Mouse (Mus musculus): ENCODE results near the gene Scimp. TPM values are rescaled to one million over a fixed set of nuclear protein-coding genes. Genes with fewer than 3 reads are reported as not detected.

The Scimp gene
- polyA plus RNA-seq, 1 experiment from 2014 or later, result not detected

DNA sequence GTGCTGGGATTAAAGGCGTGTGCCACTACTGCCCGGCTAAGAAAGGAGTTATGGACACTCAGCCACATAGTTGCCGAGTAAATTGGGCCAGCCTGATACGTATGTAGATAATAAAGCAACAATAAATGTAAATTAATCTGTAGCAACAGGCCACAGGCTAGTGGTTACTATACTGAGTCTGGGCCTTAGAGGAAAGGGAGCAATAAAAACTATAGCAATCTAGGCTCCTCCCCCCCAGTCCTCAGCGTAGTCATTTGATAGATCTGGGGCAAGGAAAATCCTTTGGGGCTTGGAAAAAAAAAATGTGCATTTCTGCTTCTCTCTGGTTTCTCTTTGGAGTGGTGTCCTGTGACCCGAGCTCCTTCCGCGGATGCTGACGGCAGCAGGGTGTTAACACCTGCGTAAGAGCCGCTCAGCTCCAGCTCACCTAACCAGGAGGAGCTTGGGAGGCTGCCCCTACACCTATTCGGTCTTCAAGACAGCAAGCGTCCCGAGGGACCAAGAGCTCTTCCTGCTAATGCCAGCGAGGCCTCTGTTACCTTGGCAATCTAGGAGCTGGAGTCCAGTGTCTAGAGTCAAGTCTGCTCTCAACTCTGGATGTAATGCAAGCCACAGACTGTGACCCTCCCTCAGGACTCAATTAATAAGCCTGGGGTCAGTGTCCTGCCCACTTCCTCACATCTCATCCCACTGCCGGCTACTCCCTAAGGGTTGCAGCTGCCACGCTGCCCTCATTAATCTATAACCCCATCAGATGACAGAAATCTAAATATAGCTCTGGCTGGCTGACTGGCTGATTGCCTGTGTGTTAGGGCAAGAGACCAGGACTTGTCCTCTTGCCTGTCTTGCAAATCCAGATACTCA, 9.6 kb upstream of the Scimp start:
- H3K4me2 ChIP-seq (ENCODE audit: low read depth, low read length), result no peak overlapping the region
- H3K9ac ChIP-seq (replicated peaks; ENCODE audit: low read length), result no peak overlapping the region
- H3K4me1 ChIP-seq (ENCODE audit: control insufficient read depth, insufficient read depth, low read length), result no peaks in the 10 kb centered on the region
- ATAC-seq (replicated peaks; ENCODE audit: insufficient number of reproducible peaks, low FRiP score, low TSS enrichment, low read depth) (0 out of 2 replicates have a peak, but pooled peaks have one; percentile 34), DNase-seq (ENCODE audit: low spot score) (peak; percentile 15)
- H3K9me3 ChIP-seq (replicated peaks; ENCODE audit: control insufficient read depth, low read length), result no peaks in the 10 kb centered on the region
- H3K4me3 ChIP-seq (ENCODE audit: low read depth, low read length), result no peak overlapping the region
- no peaks in the 10 kb centered on the region for H3K36me3 ChIP-seq (replicated peaks; ENCODE audit: control insufficient read depth, insufficient read depth, low read depth, low read length)
- no peak overlapping the region for H3K27ac ChIP-seq (replicated peaks; ENCODE audit: low read depth, low read length)
- H3K27me3 ChIP-seq (ENCODE audit: control insufficient read depth, insufficient read depth, low read length), result no peaks in the 10 kb centered on the region
- 45% methylated on average over 17 of the region's 17 CpGs for WGBS

DNA sequence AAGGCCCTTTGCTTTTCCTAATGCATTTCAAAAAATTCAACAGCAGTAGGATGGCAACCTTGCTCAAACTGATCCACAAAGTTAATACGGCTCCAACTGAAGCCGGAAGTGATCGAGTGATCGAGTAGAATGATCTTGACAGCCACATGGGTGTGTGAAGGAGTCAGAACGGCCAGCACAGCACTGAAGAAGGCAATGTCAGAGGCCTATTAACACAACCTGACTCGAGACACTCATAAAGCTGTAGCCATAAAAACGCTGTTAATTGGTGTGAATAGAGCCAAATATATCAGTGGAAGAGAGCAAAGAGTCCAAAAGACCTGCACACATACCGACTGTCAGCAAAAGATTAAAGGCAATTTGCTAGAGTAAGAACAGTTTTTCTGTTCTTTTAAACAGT, 7.7 kb upstream of the Scimp start:
- no peaks in the 10 kb centered on the region for H3K4me1 ChIP-seq (ENCODE audit: control insufficient read depth, insufficient read depth, low read length)
- no peaks in the 10 kb centered on the region for H3K36me3 ChIP-seq (replicated peaks; ENCODE audit: control insufficient read depth, insufficient read depth, low read depth, low read length)
- no peak overlapping the region for H3K4me2 ChIP-seq (ENCODE audit: low read depth, low read length)
- H3K4me3 ChIP-seq (ENCODE audit: low read depth, low read length), result no peak overlapping the region
- no peak overlapping the region for H3K27ac ChIP-seq (replicated peaks; ENCODE audit: low read depth, low read length)
- H3K9ac ChIP-seq (replicated peaks; ENCODE audit: low read length), result no peak overlapping the region
- no peaks in the 10 kb centered on the region for H3K27me3 ChIP-seq (ENCODE audit: control insufficient read depth, insufficient read depth, low read length)
- DNase-seq (ENCODE audit: low spot score) (no peak), ATAC-seq (replicated peaks; ENCODE audit: insufficient number of reproducible peaks, low FRiP score, low TSS enrichment, low read depth) (no peak)
- WGBS, result 81% methylated on average over 8 of the region's 8 CpGs
- H3K9me3 ChIP-seq (replicated peaks; ENCODE audit: control insufficient read depth, low read length), result no peaks in the 10 kb centered on the region

DNA sequence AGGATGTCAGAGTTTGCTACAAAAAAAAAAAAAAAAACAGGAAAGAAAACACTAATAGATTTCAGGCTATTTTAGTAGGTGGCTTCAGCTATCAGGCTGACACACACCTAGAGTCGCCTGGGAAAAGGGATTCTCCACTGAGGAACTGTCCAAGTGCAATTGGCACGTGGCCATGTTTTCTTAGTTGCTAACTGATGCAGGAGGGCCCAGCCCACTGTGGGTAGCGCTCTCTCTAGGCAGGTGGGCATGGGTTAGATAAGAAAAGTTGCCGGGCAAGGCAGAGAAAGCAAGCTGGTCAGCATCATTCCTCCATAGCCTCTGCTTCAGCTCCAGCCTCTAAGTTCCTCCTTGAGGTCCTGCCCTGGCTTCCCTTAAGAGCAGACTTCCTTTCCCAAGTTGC, 4.4 kb upstream of the Scimp start:
- H3K27me3 ChIP-seq (ENCODE audit: control insufficient read depth, insufficient read depth, low read length), result no peaks in the 10 kb centered on the region
- ATAC-seq (replicated peaks; ENCODE audit: insufficient number of reproducible peaks, low FRiP score, low TSS enrichment, low read depth) (no peak), DNase-seq (ENCODE audit: low spot score) (no peak)
- no peaks in the 10 kb centered on the region for H3K9me3 ChIP-seq (replicated peaks; ENCODE audit: control insufficient read depth, low read length)
- no peaks in the 10 kb centered on the region for H3K36me3 ChIP-seq (replicated peaks; ENCODE audit: control insufficient read depth, insufficient read depth, low read depth, low read length)
- H3K27ac ChIP-seq (replicated peaks; ENCODE audit: low read depth, low read length), result no peak overlapping the region
- H3K4me1 ChIP-seq (ENCODE audit: control insufficient read depth, insufficient read depth, low read length), result no peaks in the 10 kb centered on the region
- H3K4me3 ChIP-seq (ENCODE audit: low read depth, low read length), result no peak overlapping the region
- H3K9ac ChIP-seq (replicated peaks; ENCODE audit: low read length), result no peak overlapping the region
- H3K4me2 ChIP-seq (ENCODE audit: low read depth, low read length), result no peak overlapping the region
- WGBS, result 80% methylated on average over 4 of the region's 4 CpGs

DNA sequence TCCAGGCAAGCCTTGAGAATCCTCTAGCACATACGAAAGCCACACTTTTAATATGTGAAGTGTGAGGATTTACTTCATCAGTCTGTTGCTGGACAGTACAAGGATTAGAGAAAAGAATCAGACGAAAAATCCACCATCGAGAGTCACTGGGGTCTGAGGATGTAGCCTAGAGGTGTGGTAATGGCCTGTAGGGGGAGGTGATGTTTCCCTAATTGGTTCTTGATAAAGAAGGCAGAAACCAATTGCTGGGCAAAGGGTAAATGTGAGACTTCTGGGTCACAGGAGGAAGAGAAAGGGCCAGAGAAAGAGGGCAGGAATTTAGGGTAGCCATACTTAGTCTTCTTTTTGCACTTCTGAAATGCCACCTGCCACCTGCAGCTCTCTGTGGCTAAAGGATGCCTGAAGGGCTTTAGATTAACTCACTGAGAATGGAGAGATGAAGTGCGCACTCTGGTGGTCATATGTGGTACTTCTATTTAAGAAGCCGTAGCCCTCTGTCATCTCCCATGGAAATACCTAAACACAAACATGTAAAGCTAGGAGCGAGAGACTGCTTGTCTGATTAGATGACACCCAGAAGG, 3.2 kb upstream of the Scimp start:
- Histone ChIP-seq H3K36me3 (replicated peaks; ENCODE audit: control insufficient read depth, insufficient read depth, low read depth, low read length) (no peaks in the 10 kb centered on the region), H3K9ac (replicated peaks; ENCODE audit: low read length) (no peak overlapping the region), H3K4me3 (ENCODE audit: low read depth, low read length) (no peak overlapping the region), H3K27me3 (ENCODE audit: control insufficient read depth, insufficient read depth, low read length) (no peaks in the 10 kb centered on the region), H3K4me1 (ENCODE audit: control insufficient read depth, insufficient read depth, low read length) (no peaks in the 10 kb centered on the region), H3K9me3 (replicated peaks; ENCODE audit: control insufficient read depth, low read length) (no peaks in the 10 kb centered on the region), H3K27ac (replicated peaks; ENCODE audit: low read depth, low read length) (no peak overlapping the region), H3K4me2 (ENCODE audit: low read depth, low read length) (no peak overlapping the region)
- DNase-seq (ENCODE audit: low spot score), result peak; percentile 85
- ATAC-seq (replicated peaks; ENCODE audit: insufficient number of reproducible peaks, low FRiP score, low TSS enrichment, low read depth), result no peak
- WGBS, result 28% methylated on average over 6 of the region's 6 CpGs

DNA sequence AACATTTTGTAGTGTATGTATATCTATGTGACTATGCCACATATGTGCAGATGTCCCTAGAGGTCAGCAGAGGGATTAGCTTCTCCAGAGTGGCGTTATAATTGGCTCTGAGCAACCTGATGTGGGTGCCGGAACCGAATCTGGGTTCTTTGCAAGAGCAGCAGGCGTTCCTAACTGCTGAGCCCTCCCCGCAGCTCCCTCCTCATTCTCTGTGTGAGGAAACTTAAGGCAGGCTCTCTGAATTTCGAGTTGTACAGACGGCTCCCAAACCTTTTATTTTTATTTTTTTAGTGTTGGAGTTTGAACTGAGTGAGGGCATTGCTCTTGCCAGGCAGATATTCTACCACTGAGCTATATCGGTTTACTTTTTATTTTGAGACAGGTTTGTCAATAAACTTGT, 2.7 kb upstream of the Scimp start:
- H3K4me3 ChIP-seq (ENCODE audit: low read depth, low read length), result no peak overlapping the region
- H3K27ac ChIP-seq (replicated peaks; ENCODE audit: low read depth, low read length), result no peak overlapping the region
- DNase-seq (ENCODE audit: low spot score), result no peak
- no peak overlapping the region for H3K9ac ChIP-seq (replicated peaks; ENCODE audit: low read length)
- H3K36me3 ChIP-seq (replicated peaks; ENCODE audit: control insufficient read depth, insufficient read depth, low read depth, low read length), result no peaks in the 10 kb centered on the region
- H3K4me2 ChIP-seq (ENCODE audit: low read depth, low read length), result no peak overlapping the region
- H3K4me1 ChIP-seq (ENCODE audit: control insufficient read depth, insufficient read depth, low read length), result no peaks in the 10 kb centered on the region
- 82% methylated on average over 8 of the region's 8 CpGs for WGBS
- no peak for ATAC-seq (replicated peaks; ENCODE audit: insufficient number of reproducible peaks, low FRiP score, low TSS enrichment, low read depth)
- H3K27me3 ChIP-seq (ENCODE audit: control insufficient read depth, insufficient read depth, low read length), result no peaks in the 10 kb centered on the region
- no peaks in the 10 kb centered on the region for H3K9me3 ChIP-seq (replicated peaks; ENCODE audit: control insufficient read depth, low read length)

DNA sequence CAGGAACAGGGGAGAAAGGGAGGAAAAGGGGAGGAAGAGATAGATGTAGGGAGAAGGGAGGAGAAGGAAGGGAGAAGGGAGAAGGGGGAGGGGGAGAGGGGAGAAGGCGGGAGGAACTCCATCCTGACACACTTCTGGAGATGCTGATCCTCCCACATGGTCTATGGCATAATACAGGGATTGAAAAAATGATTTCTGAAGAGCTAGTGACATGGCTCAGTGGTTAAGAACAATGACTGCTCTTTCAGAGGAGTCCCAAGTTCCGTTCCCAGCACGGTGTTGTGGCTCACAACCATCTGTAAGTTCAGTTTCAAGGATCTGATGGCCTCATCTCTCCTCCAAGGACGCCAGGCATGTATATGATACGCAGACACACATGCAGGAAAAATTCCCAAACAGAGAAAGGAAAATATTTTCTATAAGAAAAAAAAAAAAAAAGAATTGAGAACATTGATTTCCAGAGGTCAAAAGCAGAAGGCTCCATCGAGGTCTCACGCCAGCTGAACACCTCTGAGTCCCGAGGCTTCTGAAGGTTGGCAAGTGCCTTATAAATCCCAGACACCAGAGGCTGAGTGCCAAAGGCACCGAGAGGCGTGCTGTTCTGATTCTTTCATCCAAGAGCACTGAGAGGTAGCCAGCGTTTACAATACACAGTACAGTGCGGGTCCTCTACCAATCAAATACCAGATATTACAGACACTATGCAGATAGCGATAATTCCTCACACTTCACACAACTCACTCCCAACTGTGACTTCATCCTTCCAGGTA, 730 bp downstream of the Scimp start:
- DNase-seq (ENCODE audit: low spot score), result no peak
- Histone ChIP-seq H3K9ac (replicated peaks; ENCODE audit: low read length) (no peak overlapping the region), H3K27me3 (ENCODE audit: control insufficient read depth, insufficient read depth, low read length) (no peaks in the 10 kb centered on the region), H3K4me2 (ENCODE audit: low read depth, low read length) (no peak overlapping the region), H3K4me3 (ENCODE audit: low read depth, low read length) (no peak overlapping the region), H3K36me3 (replicated peaks; ENCODE audit: control insufficient read depth, insufficient read depth, low read depth, low read length) (no peaks in the 10 kb centered on the region), H3K4me1 (ENCODE audit: control insufficient read depth, insufficient read depth, low read length) (no peaks in the 10 kb centered on the region), H3K9me3 (replicated peaks; ENCODE audit: control insufficient read depth, low read length) (no peaks in the 10 kb centered on the region), H3K27ac (replicated peaks; ENCODE audit: low read depth, low read length) (no peak overlapping the region)
- no peak for ATAC-seq (replicated peaks; ENCODE audit: insufficient number of reproducible peaks, low FRiP score, low TSS enrichment, low read depth)
- WGBS, result 77% methylated on average over 13 of the region's 13 CpGs

DNA sequence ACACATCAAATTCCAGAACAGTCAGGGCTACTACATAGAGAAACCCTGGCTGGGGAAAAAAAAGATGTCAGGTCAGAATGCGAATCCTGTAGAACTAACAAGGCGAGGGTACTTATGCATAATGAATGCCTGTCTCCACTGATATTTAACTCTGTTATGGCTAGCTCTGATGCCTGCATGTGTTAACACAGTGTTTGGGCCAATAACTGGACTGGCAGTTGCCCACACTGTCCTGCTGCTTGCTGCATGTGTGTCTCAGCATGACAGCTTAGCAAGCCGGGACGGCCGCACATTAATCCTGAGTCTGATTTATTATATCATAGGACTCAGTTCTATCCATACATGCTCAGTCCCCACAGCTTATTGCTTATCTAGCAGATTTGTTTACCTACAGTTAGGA, 1.3 kb downstream of the Scimp start:
- Histone ChIP-seq H3K4me2 (ENCODE audit: low read depth, low read length) (no peak overlapping the region), H3K4me1 (ENCODE audit: control insufficient read depth, insufficient read depth, low read length) (no peaks in the 10 kb centered on the region), H3K36me3 (replicated peaks; ENCODE audit: control insufficient read depth, insufficient read depth, low read depth, low read length) (no peaks in the 10 kb centered on the region), H3K9me3 (replicated peaks; ENCODE audit: control insufficient read depth, low read length) (no peaks in the 10 kb centered on the region), H3K4me3 (ENCODE audit: low read depth, low read length) (no peak overlapping the region), H3K9ac (replicated peaks; ENCODE audit: low read length) (no peak overlapping the region), H3K27me3 (ENCODE audit: control insufficient read depth, insufficient read depth, low read length) (no peaks in the 10 kb centered on the region), H3K27ac (replicated peaks; ENCODE audit: low read depth, low read length) (no peak overlapping the region)
- no peak for ATAC-seq (replicated peaks; ENCODE audit: insufficient number of reproducible peaks, low FRiP score, low TSS enrichment, low read depth)
- 90% methylated on average over 5 of the region's 5 CpGs for WGBS
- no peak for DNase-seq (ENCODE audit: low spot score)

DNA sequence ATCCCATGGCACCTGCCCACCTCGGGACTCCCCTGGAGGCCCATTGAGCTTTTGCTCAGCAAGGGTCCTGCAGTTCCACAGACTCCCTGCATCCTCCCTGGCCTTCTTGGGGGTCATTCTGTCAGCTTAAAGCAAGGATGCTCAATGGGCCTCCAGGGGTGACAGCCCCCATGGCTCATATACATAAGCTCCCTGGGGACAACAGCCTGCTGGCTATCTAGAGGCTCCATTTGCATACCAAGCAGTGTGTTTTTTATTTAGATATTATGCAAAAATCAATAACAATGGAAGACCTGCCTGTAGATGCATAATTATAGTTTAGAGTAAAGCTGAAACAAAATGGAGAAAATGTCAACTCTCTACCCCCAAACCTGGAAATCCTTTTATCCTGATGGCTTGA, 3.4 kb downstream of the Scimp start:
- H3K9ac ChIP-seq (replicated peaks; ENCODE audit: low read length), result no peak overlapping the region
- H3K27me3 ChIP-seq (ENCODE audit: control insufficient read depth, insufficient read depth, low read length), result no peaks in the 10 kb centered on the region
- no peaks in the 10 kb centered on the region for H3K4me1 ChIP-seq (ENCODE audit: control insufficient read depth, insufficient read depth, low read length)
- no peaks in the 10 kb centered on the region for H3K36me3 ChIP-seq (replicated peaks; ENCODE audit: control insufficient read depth, insufficient read depth, low read depth, low read length)
- WGBS, result 19% methylated on average over 1 of the region's 1 CpGs
- no peak overlapping the region for H3K4me2 ChIP-seq (ENCODE audit: low read depth, low read length)
- ATAC-seq (replicated peaks; ENCODE audit: insufficient number of reproducible peaks, low FRiP score, low TSS enrichment, low read depth), result no peak
- H3K9me3 ChIP-seq (replicated peaks; ENCODE audit: control insufficient read depth, low read length), result no peaks in the 10 kb centered on the region
- no peak overlapping the region for H3K4me3 ChIP-seq (ENCODE audit: low read depth, low read length)
- H3K27ac ChIP-seq (replicated peaks; ENCODE audit: low read depth, low read length), result no peak overlapping the region
- no peak for DNase-seq (ENCODE audit: low spot score)

All from embryonic facial prominence, embryonic 11.5 days (tissue).